Mouse (Mus musculus) adrenal gland, adult 18-20 months (tissue): Measurements from ENCODE around the gene Pabpc4. TPM values are rescaled to one million over a fixed set of nuclear protein-coding genes. Genes with fewer than 3 reads are reported as not detected.
"Not testable (repeated sequence)": the region's sequence is repeated elsewhere in the genome, so short reads cannot be mapped to it uniquely, and the experiment has no call there.

Source experiments
- DNase-seq, 2 experiments: peaks; one replicate each; pipeline ENCODE4 v3.0.0; 2021 to 2022; ENCODE audit warnings: low spot score in 2 of 2
- total RNA-seq, 2 experiments: library from RNA; stranded (reverse); gene quantifications; 1 replicate in 1 of 2; 2 replicates in 1 of 2; pipeline ENCODE4 v1.2.3; 2021

Gene Pabpc4
- total RNA-seq, 2 experiments from 2014 or later = 93.9 to 99.8 TPM

GRCm38 (mm10) chr4:123296148-123296534, 34.0 kb downstream of the Pabpc4 start:
- no peak for DNase-seq

- DNase-seq = no peak
Observed at GRCm38 (mm10) chr4:123297195-123297960, 35.2 kb downstream of the Pabpc4 start.

GRCm38 (mm10) chr4:123298226-123298625, 36.1 kb downstream of the Pabpc4 start:
- DNase-seq = no peak

GRCm38 (mm10) chr4:123298980-123299670, 37.0 kb downstream of the Pabpc4 start:
- DNase-seq = no peak

- no peak for DNase-seq
Observed at GRCm38 (mm10) chr4:123305789-123306188, 43.6 kb downstream of the Pabpc4 start.

- no peak for DNase-seq
Observed at GRCm38 (mm10) chr4:123306999-123307398, 44.8 kb downstream of the Pabpc4 start.

- no peak for DNase-seq
Observed at GRCm38 (mm10) chr4:123308292-123308691, 46.1 kb downstream of the Pabpc4 start.

- no peak for DNase-seq
Observed at GRCm38 (mm10) chr4:123311845-123312244, 49.7 kb downstream of the Pabpc4 start.

GRCm38 (mm10) chr4:123313010-123313409, 50.9 kb downstream of the Pabpc4 start:
- DNase-seq = no peak

GRCm38 (mm10) chr4:123314497-123314896, 52.3 kb downstream of the Pabpc4 start:
- no peak for DNase-seq

GRCm38 (mm10) chr4:123322910-123323309, 60.8 kb downstream of the Pabpc4 start:
- DNase-seq = not testable (repeated sequence)

- DNase-seq = no peak
Observed at GRCm38 (mm10) chr4:123323534-123323933, 61.4 kb downstream of the Pabpc4 start, which contains the start of gene Oxct2a. Gene Oxct2a (minus strand): TSS chr4:123323634.

GRCm38 (mm10) chr4:123326087-123326486, 63.9 kb downstream of the Pabpc4 start:
- no peak for DNase-seq

- no peak for DNase-seq
Observed at GRCm38 (mm10) chr4:123327630-123328029, 65.5 kb downstream of the Pabpc4 start.

GRCm38 (mm10) chr4:123328946-123329345, 66.8 kb downstream of the Pabpc4 start:
- DNase-seq = no peak

- DNase-seq = no peak
Observed at GRCm38 (mm10) chr4:123331326-123331725, 69.2 kb downstream of the Pabpc4 start.

- not testable (repeated sequence) for DNase-seq
Observed at GRCm38 (mm10) chr4:123331961-123332360, 69.8 kb downstream of the Pabpc4 start.

- no peak for DNase-seq
Observed at GRCm38 (mm10) chr4:123333151-123333550, 71.0 kb downstream of the Pabpc4 start.

GRCm38 (mm10) chr4:123334177-123334576, 72.0 kb downstream of the Pabpc4 start:
- DNase-seq = no peak

GRCm38 (mm10) chr4:123335244-123335643, 73.1 kb downstream of the Pabpc4 start:
- not testable (repeated sequence) for DNase-seq

GRCm38 (mm10) chr4:123335796-123336585, 73.8 kb downstream of the Pabpc4 start:
- no peak for DNase-seq

GRCm38 (mm10) chr4:123337693-123338092, 75.5 kb downstream of the Pabpc4 start:
- DNase-seq = no peak
